Mouse (Mus musculus): Measurements from ENCODE around the gene Zcchc14. TPM values are rescaled to one million over a fixed set of nuclear protein-coding genes. Genes with fewer than 3 reads are reported as not detected.
A peak's percentile ranks its signal among the peaks of the same experiment; 100 is the strongest.

Gene Zcchc14
- total RNA-seq, 1 experiment from 2014 or later = 41.0 TPM

- DNase-seq = peak; percentile 100
Observed at GRCm38 (mm10) chr8:121585159-121585825, 67.4 kb downstream of the Zcchc14 start.

GRCm38 (mm10) chr8:121584730-121585129 is 68.0 kb downstream of the Zcchc14 start:
- no peak for DNase-seq

GRCm38 (mm10) chr8:121583653-121584052 is 69.0 kb downstream of the Zcchc14 start:
- DNase-seq = no peak

GRCm38 (mm10) chr8:121580465-121580864 is 72.2 kb downstream of the Zcchc14 start:
- no peak for DNase-seq

GRCm38 (mm10) chr8:121578676-121579451 is 73.8 kb downstream of the Zcchc14 start, which contains the start of gene Fbxo31:
Gene Fbxo31, minus strand, starts transcription at chr8:121578806.
- DNase-seq = peak; percentile 98

- no peak for DNase-seq
Observed at GRCm38 (mm10) chr8:121577751-121578675, 74.7 kb downstream of the Zcchc14 start.

GRCm38 (mm10) chr8:121575661-121576060 is 77.0 kb downstream of the Zcchc14 start:
- no peak for DNase-seq

- peak; percentile 93 for DNase-seq
Observed at GRCm38 (mm10) chr8:121573275-121573674, 79.4 kb downstream of the Zcchc14 start.

GRCm38 (mm10) chr8:121572121-121572520 is 80.6 kb downstream of the Zcchc14 start:
- no peak for DNase-seq

- no peak for DNase-seq
Observed at GRCm38 (mm10) chr8:121570801-121571200, 81.9 kb downstream of the Zcchc14 start.

- peak; percentile 68 for DNase-seq
Observed at GRCm38 (mm10) chr8:121570335-121570734, 82.4 kb downstream of the Zcchc14 start.

- no peak for DNase-seq
Observed at GRCm38 (mm10) chr8:121568321-121568720, 84.4 kb downstream of the Zcchc14 start.

GRCm38 (mm10) chr8:121563701-121564100 is 89.0 kb downstream of the Zcchc14 start:
- DNase-seq = no peak

- DNase-seq = peak; percentile 83
Observed at GRCm38 (mm10) chr8:121562941-121563351, 89.8 kb downstream of the Zcchc14 start.

- DNase-seq = no peak
Observed at GRCm38 (mm10) chr8:121561636-121562345, 90.9 kb downstream of the Zcchc14 start.

GRCm38 (mm10) chr8:121560432-121561100 is 92.1 kb downstream of the Zcchc14 start:
- no peak for DNase-seq

GRCm38 (mm10) chr8:121559801-121560200 is 92.9 kb downstream of the Zcchc14 start:
- no peak for DNase-seq

GRCm38 (mm10) chr8:121558538-121558937 is 94.2 kb downstream of the Zcchc14 start:
- no peak for DNase-seq

- no peak for DNase-seq
Observed at GRCm38 (mm10) chr8:121557746-121558145, 95.0 kb downstream of the Zcchc14 start.

- DNase-seq = no peak
Observed at GRCm38 (mm10) chr8:121553831-121554475, 98.7 kb downstream of the Zcchc14 start.

GRCm38 (mm10) chr8:121552506-121552905 is 100.2 kb downstream of the Zcchc14 start:
- DNase-seq = no peak
